Mouse (Mus musculus): Measurements from ENCODE around the gene Mink1.
"Not testable (repeated sequence)": the region's sequence is repeated elsewhere in the genome, so short reads cannot be mapped to it uniquely, and the experiment has no call there.

Gene Mink1

GRCm38 (mm10) chr11:70561937-70562286 lies 769 bp upstream of the Mink1 start:
- no peak for DNase-seq

- DNase-seq = no peak
Measured at GRCm38 (mm10) chr11:70562995-70563469, 351 bp downstream of the Mink1 start.

GRCm38 (mm10) chr11:70563470-70564275 lies 992 bp downstream of the Mink1 start:
- peak; percentile 79 for DNase-seq

- no peak for DNase-seq
Measured at GRCm38 (mm10) chr11:70564276-70564873, 1.7 kb downstream of the Mink1 start.

GRCm38 (mm10) chr11:70566586-70566985 lies 3.9 kb downstream of the Mink1 start:
- DNase-seq = no peak

- DNase-seq = not testable (repeated sequence)
Measured at GRCm38 (mm10) chr11:70570614-70571013, 7.9 kb downstream of the Mink1 start.

GRCm38 (mm10) chr11:70571641-70572040 lies 9.0 kb downstream of the Mink1 start:
- no peak for DNase-seq

GRCm38 (mm10) chr11:70572348-70572902 lies 9.7 kb downstream of the Mink1 start:
- no peak for DNase-seq

GRCm38 (mm10) chr11:70573872-70574271 lies 11.2 kb downstream of the Mink1 start:
- DNase-seq = no peak

- DNase-seq = no peak
Measured at GRCm38 (mm10) chr11:70577201-70577600, 14.5 kb downstream of the Mink1 start.

GRCm38 (mm10) chr11:70578962-70579361 lies 16.3 kb downstream of the Mink1 start:
- no peak for DNase-seq

GRCm38 (mm10) chr11:70579710-70580357 lies 17.2 kb downstream of the Mink1 start:
- no peak for DNase-seq

GRCm38 (mm10) chr11:70580358-70580720 lies 17.7 kb downstream of the Mink1 start:
- no peak for DNase-seq

- DNase-seq = no peak
Measured at GRCm38 (mm10) chr11:70580921-70581320, 18.2 kb downstream of the Mink1 start.

GRCm38 (mm10) chr11:70582196-70582595 lies 19.5 kb downstream of the Mink1 start:
- DNase-seq = no peak

GRCm38 (mm10) chr11:70583022-70583714 lies 20.5 kb downstream of the Mink1 start:
- DNase-seq = no peak

GRCm38 (mm10) chr11:70583775-70584174 lies 21.1 kb downstream of the Mink1 start:
- DNase-seq = no peak

GRCm38 (mm10) chr11:70585457-70585856 lies 22.8 kb downstream of the Mink1 start:
- DNase-seq = peak; percentile 79

GRCm38 (mm10) chr11:70586261-70586660 lies 23.6 kb downstream of the Mink1 start:
- no peak for DNase-seq

- no peak for DNase-seq
Measured at GRCm38 (mm10) chr11:70586954-70587353, 24.3 kb downstream of the Mink1 start.

GRCm38 (mm10) chr11:70591733-70592132 lies 29.1 kb downstream of the Mink1 start:
- DNase-seq = no peak

GRCm38 (mm10) chr11:70594253-70594989 lies 31.7 kb downstream of the Mink1 start:
- peak; percentile 69 for DNase-seq
